Mouse (Mus musculus): ENCODE data around the gene Krt71. TPM values are rescaled to one million over a fixed set of nuclear protein-coding genes. Genes with fewer than 3 reads are reported as not detected.

Gene Krt71
- polyA plus RNA-seq, 1 experiment from 2014 or later: not detected

Small RNAs within 50 kb of the gene (microRNA-seq; reads per million reads assigned to microRNA genes)
- gene Gm44323 (not detected), gene Gm44342 (not detected)

Other genes with a start within 250 kb of the Krt71 start
- gene Gm49425, start 225.8 kb downstream of the Krt71 start, polyA plus RNA-seq (2015; fragmentation: Nextera tagmentation; extraction: Ambion mirVana): not detected in 2 replicates
- not detected in 2 replicates for gene Krt84, start 210.3 kb downstream of the Krt71 start, polyA plus RNA-seq (2015; fragmentation: Nextera tagmentation; extraction: Ambion mirVana)
- not detected in 2 replicates for gene Krt82, start 192.4 kb downstream of the Krt71 start, polyA plus RNA-seq (2015; fragmentation: Nextera tagmentation; extraction: Ambion mirVana)
- 0.09 TPM in 1 of 2 replicates, not detected in the other for gene Krt90, start 180.2 kb downstream of the Krt71 start, polyA plus RNA-seq (2015; fragmentation: Nextera tagmentation; extraction: Ambion mirVana)
- gene Krt75, start 169.2 kb downstream of the Krt71 start, polyA plus RNA-seq (2015; fragmentation: Nextera tagmentation; extraction: Ambion mirVana): 0.05 and 0.47 TPM in 2 replicates
- not detected in 2 replicates for gene Gm5414, start 114.9 kb downstream of the Krt71 start, polyA plus RNA-seq (2015; fragmentation: Nextera tagmentation; extraction: Ambion mirVana)
- not detected in 2 replicates for gene Gm5478, start 95.7 kb downstream of the Krt71 start, polyA plus RNA-seq (2015; fragmentation: Nextera tagmentation; extraction: Ambion mirVana)
- gene Krt6b, start 62.8 kb downstream of the Krt71 start, polyA plus RNA-seq (2015; fragmentation: Nextera tagmentation; extraction: Ambion mirVana): not detected in 2 replicates
- 0.20 and 0.36 TPM in 2 replicates for gene Krt6a, start 48.8 kb downstream of the Krt71 start, polyA plus RNA-seq (2015; fragmentation: Nextera tagmentation; extraction: Ambion mirVana)
- 2.8 and 29.6 TPM in 2 replicates for gene Krt5, start 30.2 kb downstream of the Krt71 start, polyA plus RNA-seq (2015; fragmentation: Nextera tagmentation; extraction: Ambion mirVana)
- 0.34 TPM in 1 of 2 replicates, not detected in the other for gene Krt72, start 43.4 kb upstream of the Krt71 start, polyA plus RNA-seq (2015; fragmentation: Nextera tagmentation; extraction: Ambion mirVana)
- gene Krt73, start 59.2 kb upstream of the Krt71 start, polyA plus RNA-seq (2015; fragmentation: Nextera tagmentation; extraction: Ambion mirVana): not detected in 2 replicates
- not detected in 2 replicates for gene Krt2, start 75.1 kb upstream of the Krt71 start, polyA plus RNA-seq (2015; fragmentation: Nextera tagmentation; extraction: Ambion mirVana)
- gene Krt1, start 107.7 kb upstream of the Krt71 start, polyA plus RNA-seq (2015; fragmentation: Nextera tagmentation; extraction: Ambion mirVana): 0.57 and 1.3 TPM in 2 replicates
- gene Krt77, start 126.6 kb upstream of the Krt71 start, polyA plus RNA-seq (2015; fragmentation: Nextera tagmentation; extraction: Ambion mirVana): 0.13 and 0.20 TPM in 2 replicates
- not detected in 2 replicates for gene Krt76, start 149.8 kb upstream of the Krt71 start, polyA plus RNA-seq (2015; fragmentation: Nextera tagmentation; extraction: Ambion mirVana)
- 1.0 and 3.4 TPM in 2 replicates for gene Krt4, start 181.6 kb upstream of the Krt71 start, polyA plus RNA-seq (2015; fragmentation: Nextera tagmentation; extraction: Ambion mirVana)
- 0.87 and 0.95 TPM in 2 replicates for gene Krt79, start 197.2 kb upstream of the Krt71 start, polyA plus RNA-seq (2015; fragmentation: Nextera tagmentation; extraction: Ambion mirVana)
- 0.04 and 0.10 TPM in 2 replicates for gene Krt78, start 211.2 kb upstream of the Krt71 start, polyA plus RNA-seq (2015; fragmentation: Nextera tagmentation; extraction: Ambion mirVana)